Mouse (Mus musculus): ENCODE data around the gene Insr. TPM values are rescaled to one million over a fixed set of nuclear protein-coding genes. Genes with fewer than 3 reads are reported as not detected.

Insr gene
- polyA plus RNA-seq, 2 experiments = 12.2 to 32.7 TPM

DNA sequence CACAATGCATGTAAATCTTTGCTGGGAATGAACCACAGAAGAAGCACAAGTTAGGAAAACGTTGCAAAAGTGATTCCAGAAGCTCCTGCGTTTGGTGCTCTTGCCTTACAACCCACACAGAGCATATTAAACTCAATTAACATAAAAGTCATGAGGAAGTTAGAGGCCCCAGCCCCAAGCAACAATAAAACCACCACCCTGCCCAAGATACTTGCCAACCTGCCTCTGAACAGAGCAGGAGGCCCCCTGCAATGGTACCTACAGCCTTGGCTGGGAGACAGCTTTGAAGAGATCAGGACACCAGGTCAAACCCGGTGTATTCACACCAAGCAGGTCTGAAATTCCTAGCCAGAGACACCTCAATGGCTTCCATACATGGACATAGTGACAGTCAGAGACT is 16.6 kb downstream of the Insr start:
- no peak for ATAC-seq (ENCODE audit: low FRiP score, low read depth)
- Histone ChIP-seq H3K4me3 (replicated peaks; ENCODE audit: low read length) (no peak overlapping the region), H3K27me3 (ENCODE audit: control insufficient read depth, insufficient read depth, low read length) (no peaks in the 10 kb centered on the region), H3K9me3 (ENCODE audit: control insufficient read depth, low read length) (no peaks in the 10 kb centered on the region), H3K36me3 (ENCODE audit: control insufficient read depth, insufficient read depth, low read length) (peaks cover 19% of the 10 kb centered on the region), H3K27ac (replicated peaks; ENCODE audit: low read depth, low read length) (no peak overlapping the region), H3K4me2 (replicated peaks; ENCODE audit: low read depth, low read length, severe bottlenecking) (no peak overlapping the region), H3K4me1 (ENCODE audit: control insufficient read depth, insufficient read depth, low read length) (no peaks in the 10 kb centered on the region), H3K9ac (ENCODE audit: low read depth, low read length, severe bottlenecking) (no peak overlapping the region)
- no peak for TF ChIP-seq POLR2A (IDR thresholded peaks at IDR 0.05; ENCODE audit: borderline replicate concordance, extremely low read depth, insufficient read depth, insufficient read length)
- DNase-seq (ENCODE audit: low spot score) = no peak
- WGBS = 67% methylated on average over 3 of the region's 3 CpGs

DNA sequence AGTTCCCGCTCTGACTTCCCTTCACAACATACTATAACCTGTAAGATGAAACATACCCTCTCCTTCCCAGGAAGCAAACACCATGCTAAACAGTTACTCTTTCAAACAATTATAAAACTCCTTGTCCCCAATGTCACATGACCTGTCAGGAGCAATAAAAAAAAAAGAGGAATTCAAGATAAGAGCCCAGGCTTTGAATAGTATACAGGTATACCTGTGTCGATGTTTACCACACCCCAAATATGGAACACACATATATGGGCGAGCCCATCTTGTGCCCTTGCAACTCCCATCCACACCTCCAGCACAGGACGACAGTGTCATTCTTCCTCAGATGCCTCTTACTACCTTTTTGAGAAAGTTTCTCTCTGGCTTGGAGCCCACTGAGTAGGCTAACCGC is 18.3 kb downstream of the Insr start:
- no peaks in the 10 kb centered on the region for H3K27me3 ChIP-seq (ENCODE audit: control insufficient read depth, insufficient read depth, low read length)
- H3K36me3 ChIP-seq (ENCODE audit: control insufficient read depth, insufficient read depth, low read length) = peaks cover 30% of the 10 kb centered on the region
- H3K4me1 ChIP-seq (ENCODE audit: control insufficient read depth, insufficient read depth, low read length) = no peaks in the 10 kb centered on the region
- no peaks in the 10 kb centered on the region for H3K9me3 ChIP-seq (ENCODE audit: control insufficient read depth, low read length)
- DNase-seq (ENCODE audit: low spot score) (no peak), ATAC-seq (ENCODE audit: low FRiP score, low read depth) (no peak)
- H3K4me2 ChIP-seq (replicated peaks; ENCODE audit: low read depth, low read length, severe bottlenecking) = no peak overlapping the region
- TF ChIP-seq POLR2A (IDR thresholded peaks at IDR 0.05; ENCODE audit: borderline replicate concordance, extremely low read depth, insufficient read depth, insufficient read length) = no peak
- 92% methylated on average over 5 of the region's 5 CpGs for WGBS
- H3K4me3 ChIP-seq (replicated peaks; ENCODE audit: low read length) = no peak overlapping the region
- H3K9ac ChIP-seq (ENCODE audit: low read depth, low read length, severe bottlenecking) = no peak overlapping the region
- H3K27ac ChIP-seq (replicated peaks; ENCODE audit: low read depth, low read length) = no peak overlapping the region

DNA sequence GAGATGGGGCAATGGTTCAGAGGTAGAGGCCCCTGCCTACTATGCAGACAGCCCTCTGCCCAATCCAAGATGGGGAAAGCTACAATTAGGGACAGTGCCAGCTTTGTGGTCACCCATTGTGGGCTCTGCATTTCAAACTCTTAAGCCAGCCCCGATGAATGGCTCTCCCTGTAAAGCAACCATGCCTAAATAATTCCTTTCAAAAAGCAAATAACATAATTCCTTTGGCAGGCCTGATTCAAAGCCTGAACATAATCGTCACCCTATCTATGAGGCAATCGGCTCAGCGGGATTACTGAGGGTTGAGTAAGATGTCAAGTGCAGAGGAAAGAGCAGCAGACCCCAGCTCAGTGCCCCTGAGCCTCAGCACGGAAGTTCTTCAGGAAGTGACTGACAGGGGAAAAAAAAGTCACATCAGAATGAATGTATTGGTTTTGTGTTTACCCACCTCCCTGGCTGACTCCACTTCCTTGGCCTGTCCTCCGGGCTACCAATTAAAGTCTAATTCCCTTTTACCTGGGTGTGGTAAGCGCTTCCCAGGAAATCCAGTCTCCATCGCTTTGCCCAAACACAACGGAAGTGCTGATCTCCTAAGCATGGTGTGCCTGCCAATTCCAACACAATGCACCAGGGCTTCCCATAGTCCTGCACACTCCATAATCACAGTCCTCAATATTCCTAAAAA is 19.1 kb downstream of the Insr start:
- no peak for DNase-seq (ENCODE audit: low spot score)
- H3K36me3 ChIP-seq (ENCODE audit: control insufficient read depth, insufficient read depth, low read length) = peaks cover 31% of the 10 kb centered on the region

GRCm38 (mm10) chr8:3256147-3256940 is 23.1 kb downstream of the Insr start:
- H3K4me2 ChIP-seq (replicated peaks; ENCODE audit: low read depth, low read length, severe bottlenecking) = no peak overlapping the region
- H3K9me3 ChIP-seq (ENCODE audit: control insufficient read depth, low read length) = no peaks in the 10 kb centered on the region
- WGBS = 92% methylated on average over 5 of the region's 5 CpGs
- H3K9ac ChIP-seq (ENCODE audit: low read depth, low read length, severe bottlenecking) = no peak overlapping the region
- peaks cover 45% of the 10 kb centered on the region for H3K36me3 ChIP-seq (ENCODE audit: control insufficient read depth, insufficient read depth, low read length)
- DNase-seq (ENCODE audit: low spot score) (no peak), ATAC-seq (ENCODE audit: low FRiP score, low read depth) (no peak)
- TF ChIP-seq POLR2A (IDR thresholded peaks at IDR 0.05; ENCODE audit: borderline replicate concordance, extremely low read depth, insufficient read depth, insufficient read length) = no peak
- no peak overlapping the region for H3K27ac ChIP-seq (replicated peaks; ENCODE audit: low read depth, low read length)
- H3K4me1 ChIP-seq (ENCODE audit: control insufficient read depth, insufficient read depth, low read length) = no peaks in the 10 kb centered on the region
- H3K27me3 ChIP-seq (ENCODE audit: control insufficient read depth, insufficient read depth, low read length) = no peaks in the 10 kb centered on the region
- H3K4me3 ChIP-seq (replicated peaks; ENCODE audit: low read length) = no peak overlapping the region

More for the DNA sequence above, 19.1 kb downstream of the Insr start:
- Histone ChIP-seq H3K9me3 (ENCODE audit: control insufficient read depth, low read length) (no peaks in the 10 kb centered on the region), H3K4me2 (replicated peaks; ENCODE audit: low read depth, low read length, severe bottlenecking) (no peak overlapping the region), H3K9ac (ENCODE audit: low read depth, low read length, severe bottlenecking) (no peak overlapping the region), H3K4me1 (ENCODE audit: control insufficient read depth, insufficient read depth, low read length) (no peaks in the 10 kb centered on the region), H3K27me3 (ENCODE audit: control insufficient read depth, insufficient read depth, low read length) (no peaks in the 10 kb centered on the region), H3K4me3 (replicated peaks; ENCODE audit: low read length) (no peak overlapping the region), H3K27ac (replicated peaks; ENCODE audit: low read depth, low read length) (no peak overlapping the region)
- TF ChIP-seq POLR2A (IDR thresholded peaks at IDR 0.05; ENCODE audit: borderline replicate concordance, extremely low read depth, insufficient read depth, insufficient read length) = no peak
- no peak for ATAC-seq (ENCODE audit: low FRiP score, low read depth)
- 78% methylated on average over 9 of the region's 9 CpGs for WGBS

DNA sequence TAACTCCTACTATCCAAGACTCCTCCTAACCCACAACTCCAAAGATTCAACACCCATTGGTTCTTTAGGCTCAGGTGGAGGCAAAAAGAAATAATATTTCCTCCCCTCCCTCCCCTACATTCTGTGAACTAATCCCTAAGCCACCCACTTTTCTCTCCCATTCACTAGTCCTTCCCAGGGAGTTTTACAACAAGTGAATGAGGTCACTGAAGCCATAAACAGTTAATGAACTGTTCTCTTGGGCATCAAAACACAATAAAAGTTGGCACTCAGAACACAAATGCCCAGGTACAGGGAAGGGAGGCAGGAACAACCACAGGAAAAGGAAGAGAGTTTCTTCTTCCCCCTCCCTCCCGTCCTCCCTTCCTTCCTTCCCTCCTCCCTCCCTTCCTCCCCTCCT is 24.1 kb downstream of the Insr start:
- no peak for ATAC-seq (ENCODE audit: low FRiP score, low read depth)
- no peaks in the 10 kb centered on the region for H3K27me3 ChIP-seq (ENCODE audit: control insufficient read depth, insufficient read depth, low read length)
- peaks cover 41% of the 10 kb centered on the region for H3K36me3 ChIP-seq (ENCODE audit: control insufficient read depth, insufficient read depth, low read length)
- TF ChIP-seq POLR2A (IDR thresholded peaks at IDR 0.05; ENCODE audit: borderline replicate concordance, extremely low read depth, insufficient read depth, insufficient read length) = no peak
- H3K9me3 ChIP-seq (ENCODE audit: control insufficient read depth, low read length) = no peaks in the 10 kb centered on the region
- WGBS = 67% methylated on average over 1 of the region's 1 CpGs
- H3K9ac ChIP-seq (ENCODE audit: low read depth, low read length, severe bottlenecking) = no peak overlapping the region
- no peaks in the 10 kb centered on the region for H3K4me1 ChIP-seq (ENCODE audit: control insufficient read depth, insufficient read depth, low read length)
- DNase-seq (ENCODE audit: low spot score) = no peak
- no peak overlapping the region for H3K4me2 ChIP-seq (replicated peaks; ENCODE audit: low read depth, low read length, severe bottlenecking)
- H3K4me3 ChIP-seq (replicated peaks; ENCODE audit: low read length) = no peak overlapping the region
- no peak overlapping the region for H3K27ac ChIP-seq (replicated peaks; ENCODE audit: low read depth, low read length)
